Mouse (Mus musculus): ENCODE measurements around the gene Dtnbp1.

DNA sequence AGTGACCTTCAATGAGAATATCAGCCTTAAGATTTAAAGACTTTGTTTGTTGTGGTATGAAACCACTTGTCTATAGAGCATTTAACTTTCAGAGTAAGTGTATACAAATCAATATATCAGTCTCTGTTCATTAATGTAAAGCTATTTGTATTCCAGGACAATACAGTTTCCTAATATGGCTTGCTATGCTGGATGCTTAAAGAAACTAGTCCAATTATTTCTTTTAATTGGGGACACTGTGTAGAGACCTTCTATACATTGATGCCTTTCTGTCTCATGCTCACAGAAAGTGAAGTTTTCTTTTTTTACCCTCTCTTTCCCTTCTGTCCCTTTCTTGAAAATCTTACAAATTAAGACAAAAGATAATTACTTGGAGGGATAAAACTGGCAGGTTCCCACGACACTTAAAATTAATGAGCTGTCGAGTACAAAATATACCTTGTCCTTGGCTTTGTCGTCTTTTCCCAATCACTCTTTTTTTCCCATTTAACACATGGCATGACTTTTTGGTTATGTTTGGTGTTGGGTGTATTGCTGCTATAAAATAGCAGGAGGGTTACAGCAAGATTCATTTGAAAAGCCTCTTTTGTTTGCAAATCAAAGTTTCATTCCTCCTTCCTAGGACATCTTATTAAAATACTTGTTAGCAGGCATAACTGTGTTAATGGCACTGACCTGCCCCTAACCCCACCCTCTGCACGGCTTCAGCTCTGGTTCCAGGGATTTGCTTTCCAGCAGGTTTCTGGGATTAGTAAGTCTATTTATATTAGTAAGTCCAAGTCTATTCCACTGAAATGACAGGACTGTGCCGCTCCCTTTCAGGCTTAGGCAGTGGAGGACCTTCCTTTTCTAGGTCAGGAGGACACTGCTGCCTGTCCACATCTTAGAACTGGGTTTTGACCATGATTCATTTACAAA is 109.9 kb downstream of the Dtnbp1 start:
- no peak for TF ChIP-seq POLR2A (IDR thresholded peaks at IDR 0.05; ENCODE audit: borderline replicate concordance, low read depth, low read length)
- no peak for TF ChIP-seq CTCF (IDR thresholded peaks at IDR 0.05; ENCODE audit: low read depth, low read length)

Measured in bone marrow macrophage, adult 2 months (primary cell).